Mouse (Mus musculus) olfactory bulb, adult 2 months (tissue): ENCODE measurements around the gene Pik3r2.

Experiments used
- CTCF ChIP-seq: fragments of 200-500 bp; IDR thresholded peaks from 2 replicates; pipeline ENCODE4 v1.5.1; 2012; ENCODE audit warnings: low read depth, mild to moderate bottlenecking, low read length, moderate library complexity; ENCODE audit not compliant: insufficient read depth
- POLR2A ChIP-seq: fragments of 200-500 bp; IDR thresholded peaks from 2 replicates; pipeline ENCODE4 v1.6.1; 2012; ENCODE audit warnings: mild to moderate bottlenecking, low read depth, low read length, moderate library complexity; ENCODE audit not compliant: insufficient read depth

- no peak for TF ChIP-seq POLR2A
- no peak for TF ChIP-seq CTCF
Observed at GRCm38 (mm10) chr8:70768956-70769355, 7.6 kb downstream of the Pik3r2 start.
